ENCODE assay signal across 8 mouse cellular contexts in genomic region chr14:57890011-57890842, GRCm38 (mm10). TPM values are rescaled to one million over a fixed set of nuclear protein-coding genes. Genes with fewer than 3 reads are reported as not detected.
DNase-seq lines count a peak whose midpoint lies in the region; ATAC-seq lines count a peak whose summit lies in the region.

TSS of gene Zdhhc20 (minus strand) at chr14:57890276.

- H3K27me3 ChIP-seq in heart, embryonic 11.5 days (ENCODE audit: control insufficient read depth, insufficient read depth, low read length): no peaks in the 10 kb centered on the region
- no peaks in the 10 kb centered on the region for H3K27me3 ChIP-seq in kidney, embryonic 16.5 days (ENCODE audit: insufficient read depth, low read length)
- no peaks in the 10 kb centered on the region for H3K27me3 ChIP-seq in liver, embryonic 11.5 days (replicated peaks; ENCODE audit: control insufficient read depth, insufficient read depth, low read length)
- no peaks in the 10 kb centered on the region for H3K27me3 ChIP-seq in stomach, embryonic 14.5 days (ENCODE audit: control insufficient read depth, insufficient read depth, low read length)

- H3K9ac ChIP-seq in heart, embryonic 11.5 days (ENCODE audit: low read depth, low read length): peak within 1 kb of the TSS; percentile 94
- peak within 1 kb of the TSS; percentile 97 for H3K9ac ChIP-seq in kidney, embryonic 16.5 days (replicated peaks; ENCODE audit: low read length)
- peak within 1 kb of the TSS; percentile 88 for H3K9ac ChIP-seq in liver, embryonic 11.5 days (ENCODE audit: low read depth, low read length)
- peak within 1 kb of the TSS; percentile 93 for H3K9ac ChIP-seq in stomach, embryonic 14.5 days (replicated peaks; ENCODE audit: low read depth, low read length)

- no peaks in the 10 kb centered on the region for H3K9me3 ChIP-seq in heart, embryonic 11.5 days (replicated peaks; ENCODE audit: control insufficient read depth, low read length)
- no peaks in the 10 kb centered on the region for H3K9me3 ChIP-seq in kidney, embryonic 16.5 days (ENCODE audit: low read length)
- no peaks in the 10 kb centered on the region for H3K9me3 ChIP-seq in liver, embryonic 11.5 days (ENCODE audit: control insufficient read depth, low read length)
- H3K9me3 ChIP-seq in stomach, embryonic 14.5 days (ENCODE audit: control insufficient read depth, low read depth, low read length): no peaks in the 10 kb centered on the region

- WGBS in heart, embryonic 11.5 days (ENCODE audit: insufficient replicate concordance): 6% methylated on average over 47 of the region's 65 CpGs
- WGBS in kidney, embryonic 16.5 days: 4% methylated on average over 46 of the region's 65 CpGs
- 4% methylated on average over 64 of the region's 65 CpGs for WGBS in liver, embryonic 11.5 days
- WGBS in stomach, embryonic 14.5 days: 4% methylated on average over 60 of the region's 65 CpGs

- ATAC-seq in erythroblast, adult 5-6 weeks (replicated peaks; ENCODE audit: low FRiP score, poor library complexity, severe bottlenecking): peak; percentile 97
- peak; percentile 99 for ATAC-seq in heart, embryonic 11.5 days (replicated peaks; ENCODE audit: insufficient number of reproducible peaks, low FRiP score, low TSS enrichment)
- ATAC-seq in kidney, embryonic 16.5 days (ENCODE audit: low FRiP score, low TSS enrichment): peak; percentile 97
- ATAC-seq in liver, embryonic 11.5 days (replicated peaks; ENCODE audit: low FRiP score): peak; percentile 98
- peak; percentile 98 for ATAC-seq in stomach, embryonic 14.5 days (ENCODE audit: insufficient number of reproducible peaks, insufficient read depth, low FRiP score, low read depth)

- H3K4me2 ChIP-seq in heart, embryonic 11.5 days: peak within 1 kb of the TSS; percentile 74
- H3K4me2 ChIP-seq in kidney, embryonic 16.5 days (replicated peaks; ENCODE audit: low read depth, low read length): peak within 1 kb of the TSS; percentile 67
- H3K4me2 ChIP-seq in liver, embryonic 11.5 days: peak within 1 kb of the TSS; percentile 84
- H3K4me2 ChIP-seq in stomach, embryonic 14.5 days (replicated peaks; ENCODE audit: low read depth, low read length): peak within 1 kb of the TSS; percentile 54

- no peaks in the 10 kb centered on the region for H3K4me1 ChIP-seq in heart, embryonic 11.5 days (ENCODE audit: control insufficient read depth, insufficient read depth, low read length)
- H3K4me1 ChIP-seq in kidney, embryonic 16.5 days (ENCODE audit: insufficient read depth, low read length): peaks cover 11% of the 10 kb centered on the region
- H3K4me1 ChIP-seq in liver, embryonic 11.5 days (replicated peaks; ENCODE audit: control insufficient read depth, insufficient read depth, low read length): peaks cover 3% of the 10 kb centered on the region; the same call in 1 of the 2 replicates
- H3K4me1 ChIP-seq in stomach, embryonic 14.5 days (ENCODE audit: control insufficient read depth, insufficient read depth, low read length): peaks cover 5% of the 10 kb centered on the region; the same call in 1 of the 2 replicates

- peak within 1 kb of the TSS; percentile 78 for H3K27ac ChIP-seq in heart, embryonic 11.5 days (ENCODE audit: low read depth, low read length)
- peak within 1 kb of the TSS; percentile 88 for H3K27ac ChIP-seq in kidney, embryonic 16.5 days (ENCODE audit: low read length)
- H3K27ac ChIP-seq in liver, embryonic 11.5 days (ENCODE audit: low read depth, low read length): peak within 1 kb of the TSS; percentile 74
- peak within 1 kb of the TSS; percentile 87 for H3K27ac ChIP-seq in stomach, embryonic 14.5 days (ENCODE audit: low read length)

- peak within 1 kb of the TSS; percentile 83 for H3K4me3 ChIP-seq in heart, embryonic 11.5 days (ENCODE audit: low read depth, low read length)
- peak within 1 kb of the TSS; percentile 91 for H3K4me3 ChIP-seq in kidney, embryonic 16.5 days (ENCODE audit: low read length)
- H3K4me3 ChIP-seq in liver, embryonic 11.5 days (ENCODE audit: low read depth, low read length): peak within 1 kb of the TSS; percentile 97
- peak within 1 kb of the TSS; percentile 96 for H3K4me3 ChIP-seq in stomach, embryonic 14.5 days (ENCODE audit: low read depth, low read length)

- peak; percentile 98 for DNase-seq in B cell, adult 2 months
- peak; percentile 97 for DNase-seq in brain, adult 2 months (ENCODE audit: low read depth, low spot score)
- peak; percentile 100 for DNase-seq in liver, embryonic 11.5 days (ENCODE audit: low spot score)
- DNase-seq in naive thymus-derived CD4-positive, alpha-beta T cell, adult 2 months (ENCODE audit: low read depth): peak; percentile 97

- H3K36me3 ChIP-seq in heart, embryonic 11.5 days (ENCODE audit: control insufficient read depth, insufficient read depth, low read length): no peaks in the 10 kb centered on the region
- no peaks in the 10 kb centered on the region for H3K36me3 ChIP-seq in kidney, embryonic 16.5 days (ENCODE audit: insufficient read depth, low read length)
- no peaks in the 10 kb centered on the region for H3K36me3 ChIP-seq in liver, embryonic 11.5 days (ENCODE audit: control insufficient read depth, insufficient read depth, low read length)
- H3K36me3 ChIP-seq in stomach, embryonic 14.5 days (ENCODE audit: control insufficient read depth, insufficient read depth, low read length): no peaks in the 10 kb centered on the region

RNA-seq across cellular contexts. Expression of gene Zdhhc20, which starts in this region (rescaled TPM):
- 11.3 and 12.5 TPM in 2 replicates for total RNA-seq in erythroblast, adult 5-6 weeks (2015; ENCODE audit: low replicate concordance)
- 8.6 and 10.7 TPM in 2 replicates for total RNA-seq in erythroblast, adult 5-6 weeks (2017; ENCODE audit: low replicate concordance)
- 39.5 and 52.8 TPM in 2 replicates for polyA plus RNA-seq in heart, embryonic 11.5 days (2014; fragmentation: Nextera tagmentation; extraction: Ambion mirVana)
- polyA plus RNA-seq in kidney, embryonic 16.5 days (2015; fragmentation: Nextera tagmentation; extraction: Ambion mirVana): 64.9 and 67.9 TPM in 2 replicates
- 31.1 and 32.2 TPM in 2 replicates for polyA plus RNA-seq in liver, embryonic 11.5 days (2014; fragmentation: Nextera tagmentation; extraction: Ambion mirVana)
- polyA plus RNA-seq in stomach, embryonic 14.5 days (2014; fragmentation: Nextera tagmentation; extraction: Ambion mirVana): 75.8 and 82.2 TPM in 2 replicates

Comparison
In these comparisons a context has a peak if more than half of its experiments do, and no peak if none do; other contexts are left out.
1. Peak in every context shown above with its lines: DNase-seq, ATAC-seq, H3K4me3 ChIP-seq and H3K27ac ChIP-seq.